Mouse (Mus musculus) liver, postnatal 0 days (tissue): ENCODE results near the gene Dcun1d4.

Experiments
- CTCF ChIP-seq: sonication (generic); IDR thresholded peaks from 2 replicates; pipeline ENCODE4 v1.5.1; 2016; ENCODE audit warnings: antibody characterized with exemption, low read depth
- EP300 ChIP-seq: IDR thresholded peaks from 2 replicates; pipeline ENCODE4 v1.6.1; 2016; ENCODE audit warnings: antibody characterized with exemption, low read depth, mild to moderate bottlenecking

DNA sequence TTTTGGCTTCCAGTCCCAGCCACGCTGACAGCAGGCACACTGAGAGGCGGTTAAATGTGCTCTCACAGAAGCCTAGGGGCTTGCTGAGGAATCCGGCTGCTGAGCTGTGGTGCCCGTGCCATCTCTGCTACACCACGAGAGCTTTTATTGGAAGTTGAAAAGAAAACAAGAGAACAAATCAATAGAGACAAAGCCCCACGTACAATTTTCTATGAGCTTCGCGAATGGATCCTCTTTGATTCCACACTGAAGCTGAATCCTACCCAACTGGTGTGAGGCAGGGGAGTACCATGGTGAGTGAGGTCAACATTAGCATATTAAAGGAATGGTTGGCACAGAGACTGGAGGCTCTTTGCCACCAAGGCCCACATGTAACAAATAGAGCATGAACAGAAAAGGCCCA is 120.6 kb downstream of the Dcun1d4 start:
- TF ChIP-seq EP300 (no peak), CTCF (no peak)
